Mouse (Mus musculus) monocyte, adult 2 months (primary cell): ENCODE results near the gene Pard6b.

Experiments
- DNase-seq, 2 experiments: peaks; one replicate each; pipeline ENCODE4 v3.0.0; 2022; ENCODE audit warnings: low spot score in 2 of 2, low read depth in 1 of 2

The Pard6b gene

GRCm38 (mm10) chr2:168059200-168059790 is 21.5 kb upstream of the Pard6b start:
- no peak for DNase-seq

DNA sequence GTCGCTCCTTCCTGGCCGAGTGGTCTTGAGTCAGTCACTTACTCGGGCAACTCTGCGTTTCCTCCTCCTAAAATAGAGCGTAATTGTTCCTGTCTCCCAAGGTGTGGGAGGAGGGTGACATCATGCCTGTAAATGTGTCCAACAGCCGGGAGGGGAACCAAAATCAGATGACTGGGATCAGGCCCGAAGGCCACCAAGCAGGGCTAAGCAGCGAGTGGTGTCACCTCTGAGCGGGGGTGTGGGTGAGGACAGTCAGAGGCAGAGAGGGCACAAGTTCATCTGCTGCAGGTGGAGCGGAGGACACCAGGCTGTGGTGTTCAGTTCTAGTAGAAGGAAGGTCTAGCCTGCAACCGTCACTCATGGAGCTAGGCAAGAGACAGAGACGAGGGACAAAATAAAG is 17.1 kb upstream of the Pard6b start:
- no peak for DNase-seq

- DNase-seq: no peak
Measured at GRCm38 (mm10) chr2:168065511-168065910, 15.3 kb upstream of the Pard6b start.

DNA sequence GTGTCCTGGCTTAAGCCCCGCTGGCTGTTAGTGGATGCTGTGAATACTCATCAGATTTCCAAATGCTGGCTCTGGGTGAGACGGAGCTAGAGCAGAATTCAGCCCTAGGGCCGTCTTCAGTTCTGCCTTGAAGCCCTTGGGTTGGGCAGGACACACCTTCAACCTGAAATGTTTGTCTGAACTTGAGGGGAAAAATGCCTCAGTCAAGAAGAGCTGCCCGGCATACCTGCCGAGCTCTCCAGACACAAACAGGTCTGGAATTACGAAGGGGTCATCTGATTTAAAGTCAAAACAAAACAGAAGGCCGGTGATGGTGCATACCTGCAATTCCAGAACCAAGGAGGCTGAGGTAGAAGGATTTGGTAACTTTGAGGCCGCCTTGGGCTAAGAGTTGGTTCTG is 14.0 kb upstream of the Pard6b start:
- no peak for DNase-seq

DNA sequence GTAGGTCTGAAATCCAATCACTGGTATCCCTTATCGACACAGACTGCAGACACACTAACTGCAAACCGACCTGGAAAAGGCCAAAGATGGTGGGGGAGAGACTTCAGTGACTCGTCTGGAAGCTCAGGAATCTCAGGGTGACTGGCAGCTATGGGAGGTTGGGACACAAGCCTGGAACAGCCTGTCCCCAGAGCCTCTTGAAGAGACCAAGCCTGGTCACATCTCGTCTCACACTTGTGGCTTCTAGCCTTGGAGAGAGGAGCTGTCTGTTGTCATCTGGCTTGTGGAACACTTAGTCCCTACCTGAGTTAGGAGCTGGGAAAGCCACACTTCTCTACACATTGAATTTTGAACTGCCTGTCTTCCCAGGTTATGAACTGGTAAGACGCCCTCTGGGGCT is 10.4 kb upstream of the Pard6b start:
- no peak for DNase-seq

- DNase-seq: no peak
Measured at GRCm38 (mm10) chr2:168072436-168073131, 8.2 kb upstream of the Pard6b start.

GRCm38 (mm10) chr2:168073722-168074121 is 7.1 kb upstream of the Pard6b start:
- DNase-seq: no peak

DNA sequence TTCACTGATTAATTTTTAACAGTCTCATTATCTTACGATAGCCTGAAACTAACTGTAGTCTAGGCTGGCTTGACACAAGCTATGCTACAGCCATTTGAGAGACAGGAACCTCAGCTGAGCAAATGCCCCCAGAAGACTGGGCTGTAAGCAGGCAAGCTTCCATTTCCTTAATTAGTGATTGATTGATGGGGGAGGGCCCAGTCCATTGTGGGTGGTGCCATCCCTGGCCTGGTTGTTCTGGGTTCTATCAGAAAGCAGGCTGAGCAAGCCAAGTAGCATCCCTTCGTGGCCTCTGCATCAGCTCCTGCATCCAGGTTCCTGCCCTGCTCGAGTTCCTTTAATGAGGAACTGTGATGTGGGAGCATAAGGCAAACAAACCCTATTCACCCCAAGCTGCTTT is 6.3 kb upstream of the Pard6b start:
- DNase-seq: no peak

DNA sequence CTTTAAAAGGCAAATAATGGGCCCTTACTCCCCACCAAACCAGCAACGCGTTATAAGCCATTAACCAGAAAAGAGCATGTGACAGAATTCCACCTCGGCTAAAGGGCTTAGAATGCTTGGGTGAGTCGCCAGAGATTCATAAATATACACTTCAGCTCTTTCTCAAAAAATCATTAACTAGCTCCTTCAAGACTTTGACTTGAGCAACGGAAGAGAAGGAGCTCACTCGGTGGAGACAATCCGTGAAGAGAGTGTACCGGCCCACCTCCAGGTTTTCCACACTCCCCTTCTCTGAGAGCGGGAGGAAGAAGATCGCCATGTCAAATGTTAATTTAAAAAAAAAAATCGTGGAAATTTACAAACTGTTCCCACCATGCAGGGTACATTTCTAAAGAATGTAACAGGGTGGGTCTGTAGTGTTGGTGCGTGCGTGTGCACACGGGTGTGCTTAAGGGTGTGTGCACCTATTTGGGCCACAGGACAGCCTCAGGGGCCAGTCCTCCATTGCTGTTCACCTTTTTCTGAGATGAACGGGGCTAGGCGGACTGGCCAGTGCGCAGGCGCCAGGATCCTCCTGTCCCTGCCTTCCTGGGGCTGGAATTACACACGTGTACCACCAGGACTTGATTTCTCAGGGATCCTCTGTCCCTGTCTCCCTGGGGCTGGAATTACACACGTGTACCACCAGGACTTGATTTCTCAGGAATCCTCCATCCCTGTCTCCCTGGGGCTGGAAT is 3.8 kb upstream of the Pard6b start:
- no peak for DNase-seq

DNA sequence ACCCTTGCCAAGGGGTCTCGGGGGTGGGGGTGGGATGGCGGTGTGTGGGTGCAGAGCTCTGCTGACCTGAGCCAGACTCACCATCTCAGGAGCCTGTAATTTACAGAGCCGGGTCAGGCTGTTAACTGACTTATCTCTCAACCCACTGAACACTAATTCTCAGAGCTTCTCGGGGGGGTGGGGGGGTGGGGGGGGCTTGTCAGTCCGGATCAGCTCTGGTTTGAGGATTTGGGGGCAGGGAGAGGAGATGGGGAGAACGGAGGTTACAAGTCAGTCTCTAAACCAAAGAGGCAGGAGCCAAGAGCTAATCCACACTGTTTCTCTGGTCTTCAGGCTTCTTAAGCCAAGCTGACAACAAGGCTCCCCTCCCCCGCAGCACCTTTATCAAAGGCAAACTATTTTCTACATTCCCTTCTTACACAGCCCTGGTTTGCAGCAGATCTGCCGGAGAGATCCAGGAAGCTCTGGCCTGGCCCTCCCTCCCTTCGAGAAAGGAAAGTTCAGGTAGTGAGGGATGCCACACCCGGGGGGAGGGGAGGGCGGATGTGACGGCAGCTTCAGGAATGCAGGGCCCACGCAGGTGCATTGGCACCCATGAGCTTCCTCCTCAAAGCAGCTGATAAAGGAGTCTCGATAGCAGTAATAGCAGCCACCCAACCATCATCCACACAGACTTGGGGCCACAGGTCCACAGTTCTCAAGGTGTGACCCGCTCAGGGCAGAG is 2.5 kb upstream of the Pard6b start:
- DNase-seq: no peak

DNA sequence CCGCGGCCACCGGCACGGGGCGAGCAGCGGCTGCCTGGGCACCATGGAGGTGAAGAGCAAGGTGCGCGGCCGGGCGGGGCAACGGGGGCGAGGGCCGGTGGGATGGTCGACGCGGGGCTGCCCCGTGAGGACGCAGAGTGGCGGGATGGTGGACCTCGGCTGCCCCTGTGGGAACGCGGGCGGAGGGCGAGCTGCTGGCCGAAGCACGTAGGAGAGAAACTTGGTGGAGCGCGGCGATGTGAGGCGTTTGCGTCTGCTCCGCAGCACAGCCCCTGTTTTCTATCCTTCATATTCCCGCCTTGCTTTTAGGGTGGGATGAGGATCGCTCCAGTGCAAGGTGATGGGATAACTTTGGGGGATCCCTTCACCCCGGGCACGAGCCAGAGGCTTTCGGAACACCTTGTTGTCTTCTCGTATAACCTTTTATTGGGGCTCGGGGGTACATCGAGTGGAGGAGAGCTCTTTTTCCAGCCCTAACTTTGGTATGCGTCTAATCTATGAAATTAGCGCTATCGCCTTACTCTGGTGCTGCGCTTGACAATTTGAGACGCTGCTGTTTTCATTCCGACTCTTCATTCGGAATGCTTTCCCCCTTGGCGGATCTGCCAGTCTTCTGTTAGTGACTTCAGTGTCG is 612 bp downstream of the Pard6b start:
- no peak for DNase-seq

- DNase-seq: no peak
Measured at GRCm38 (mm10) chr2:168081933-168082306, 1.1 kb downstream of the Pard6b start.

GRCm38 (mm10) chr2:168083593-168083992 is 2.8 kb downstream of the Pard6b start:
- no peak for DNase-seq

DNA sequence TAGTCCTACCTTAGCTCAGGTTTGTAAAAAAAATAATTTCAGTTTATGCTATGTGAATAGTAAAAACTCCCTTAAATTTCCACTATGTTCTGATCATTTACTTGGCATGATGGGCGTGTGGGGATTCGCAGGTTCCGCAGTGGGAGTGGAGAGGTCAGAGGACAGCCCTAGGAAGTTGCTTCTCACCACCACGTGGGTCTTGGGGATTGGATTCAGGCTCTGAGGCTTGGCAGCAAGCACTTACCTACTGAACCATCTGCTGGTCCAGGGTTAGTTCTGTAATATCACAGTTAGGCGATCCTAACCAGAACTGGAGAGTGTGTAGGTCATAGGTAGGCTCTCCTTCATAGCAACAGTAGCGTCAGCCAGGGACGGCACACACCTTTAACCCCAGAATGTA is 3.4 kb downstream of the Pard6b start:
- no peak for DNase-seq

- DNase-seq: no peak
Measured at GRCm38 (mm10) chr2:168085621-168086265, 4.9 kb downstream of the Pard6b start.

GRCm38 (mm10) chr2:168086318-168086717 is 5.5 kb downstream of the Pard6b start:
- no peak for DNase-seq

DNA sequence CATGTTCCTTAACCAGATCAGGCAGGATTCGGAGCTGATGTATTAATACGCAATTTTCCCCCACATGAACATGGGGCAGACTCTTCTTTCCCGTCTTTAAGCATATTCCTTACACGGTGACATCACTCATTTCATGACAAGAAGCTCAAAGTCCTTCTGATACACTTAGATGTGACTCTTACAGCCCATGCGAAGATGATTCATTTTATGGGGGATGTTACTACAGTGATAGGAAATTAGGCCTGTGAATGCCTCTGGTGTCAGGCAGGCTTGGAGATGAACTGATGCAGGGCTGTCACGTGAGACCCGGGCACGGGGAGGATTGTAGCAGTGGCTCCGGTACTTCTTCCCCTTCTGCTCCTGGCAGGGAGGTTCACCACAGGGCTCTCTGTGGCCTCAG is 6.0 kb downstream of the Pard6b start:
- DNase-seq: no peak

DNA sequence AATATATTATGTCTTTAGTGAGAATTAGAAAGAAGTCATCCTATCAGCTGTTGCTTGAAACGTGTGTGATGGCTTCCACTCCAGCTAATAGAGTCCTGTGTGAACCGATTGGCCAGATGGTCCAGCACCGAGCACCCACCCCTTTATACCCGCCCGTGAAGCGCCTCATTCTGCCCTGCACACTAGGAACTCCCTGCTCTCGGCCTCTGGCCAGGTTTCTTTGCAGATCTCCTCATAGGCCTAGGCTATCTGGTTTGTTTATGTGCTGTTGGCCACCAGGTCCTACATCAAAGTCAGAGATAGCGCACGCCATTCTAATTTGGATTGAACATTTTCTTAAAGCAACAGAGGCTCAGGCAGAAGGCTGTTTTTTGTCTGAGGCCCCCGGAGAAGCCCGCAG is 10.8 kb downstream of the Pard6b start:
- no peak for DNase-seq

GRCm38 (mm10) chr2:168093077-168093476 is 12.3 kb downstream of the Pard6b start:
- DNase-seq: no peak

- DNase-seq: no peak
Measured at GRCm38 (mm10) chr2:168095077-168095476, 14.3 kb downstream of the Pard6b start.

DNA sequence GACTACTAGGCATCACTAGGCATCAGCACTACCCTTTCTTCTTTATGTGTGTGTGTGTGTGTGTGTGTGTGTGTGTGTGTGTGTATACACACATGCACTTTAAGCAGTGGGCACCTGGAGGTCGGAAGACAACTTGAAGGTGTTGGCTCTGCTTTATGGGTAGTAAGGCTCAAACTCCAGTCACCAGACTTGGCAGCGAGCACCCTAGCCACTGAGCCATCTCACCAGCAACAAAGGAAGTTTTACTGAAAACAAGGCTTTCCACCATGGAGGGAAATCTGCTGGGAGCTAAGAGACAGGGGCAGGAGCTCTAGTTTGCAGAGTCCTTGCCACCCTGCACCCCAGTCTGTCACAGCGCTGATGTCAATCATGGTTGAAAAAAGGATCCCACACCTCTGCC is 15.7 kb downstream of the Pard6b start:
- DNase-seq: no peak
